Mouse (Mus musculus): ENCODE results near the gene Khdc1a. TPM values are rescaled to one million over a fixed set of nuclear protein-coding genes. Genes with fewer than 3 reads are reported as not detected.

Khdc1a gene
- total RNA-seq, 2 experiments from 2014 or later: not detected

DNA sequence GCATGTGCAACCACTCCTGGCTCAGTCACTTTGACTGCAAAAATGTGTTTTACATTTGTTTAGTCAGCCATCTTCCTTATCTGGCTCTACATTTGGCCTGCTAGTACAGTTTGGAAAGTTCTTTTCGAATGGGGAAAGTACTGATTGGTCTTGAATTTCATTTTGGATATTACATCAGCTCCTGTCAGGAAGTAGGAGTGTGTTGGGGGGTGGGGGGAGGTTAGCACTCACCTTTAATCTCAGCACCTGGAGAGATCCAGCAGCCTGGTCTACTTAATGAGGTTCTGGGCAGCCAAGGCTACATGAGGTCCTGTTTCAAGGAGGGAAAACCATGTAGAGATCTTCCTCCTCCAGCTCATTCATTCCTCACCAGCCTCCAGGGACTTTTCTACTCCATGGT is 33.8 kb downstream of the Khdc1a start, which contains the start of gene Khdc1b:
Khdc1b (plus strand) TSS at position 301 of the 400 bp plus-strand sequence.
- DNase-seq (ENCODE audit: extremely low spot score in 1 of 2, low spot score in 1 of 2): no peak

DNA sequence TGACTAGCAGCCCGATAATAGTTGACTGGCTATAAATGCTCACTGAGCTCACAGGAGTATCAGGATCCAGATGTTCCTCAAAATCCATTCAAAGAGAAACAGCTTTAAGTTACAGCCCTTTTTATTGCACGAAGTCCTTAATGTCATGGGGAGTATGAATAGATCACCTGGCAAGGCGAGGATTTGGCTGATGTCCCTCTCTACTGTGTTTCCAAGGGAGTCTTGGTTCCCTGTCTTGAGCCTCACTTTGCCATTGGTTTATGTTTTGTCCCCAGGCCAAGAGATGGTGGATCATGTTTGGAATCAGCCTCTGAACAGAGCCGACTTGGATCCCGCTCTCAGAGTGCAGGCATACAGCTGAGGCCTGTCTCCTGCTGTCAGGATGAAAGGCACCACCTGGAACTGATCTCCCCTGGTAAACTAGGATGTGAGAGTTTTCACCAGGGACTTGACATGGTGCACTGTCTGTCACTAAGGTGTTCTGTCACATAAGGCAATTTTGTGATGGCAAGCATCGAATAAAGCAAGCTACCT is 41.8 kb downstream of the Khdc1a start:
- no peak for DNase-seq (ENCODE audit: extremely low spot score in 1 of 2, low spot score in 1 of 2)

Other genes starting within 250 kb of the Khdc1a start
- gene Tmem14a, start 131.1 kb upstream of the Khdc1a start, total RNA-seq (2021): 10 to 100 TPM; 26.3 to 26.8 TPM
- gene Gsta3, start 109.1 kb upstream of the Khdc1a start, total RNA-seq (2021): 1 to 10 TPM in 1 of 2 experiments, under 1 TPM in 1; 0.92 to 1.1 TPM
- gene Khdc1c, start 18.7 kb downstream of the Khdc1a start, total RNA-seq (2021): not detected
- not detected for gene Khdc1b, start 33.9 kb downstream of the Khdc1a start, total RNA-seq (2021)